Mouse (Mus musculus) naive thymus-derived CD4-positive, alpha-beta T cell, adult 2 months (primary cell): ENCODE results near the gene Dscam.

Experiments
- DNase-seq: peaks from one replicate; pipeline ENCODE4 v3.0.0-alpha.2; 2011; ENCODE audit warnings: low read depth

The Dscam gene

DNA sequence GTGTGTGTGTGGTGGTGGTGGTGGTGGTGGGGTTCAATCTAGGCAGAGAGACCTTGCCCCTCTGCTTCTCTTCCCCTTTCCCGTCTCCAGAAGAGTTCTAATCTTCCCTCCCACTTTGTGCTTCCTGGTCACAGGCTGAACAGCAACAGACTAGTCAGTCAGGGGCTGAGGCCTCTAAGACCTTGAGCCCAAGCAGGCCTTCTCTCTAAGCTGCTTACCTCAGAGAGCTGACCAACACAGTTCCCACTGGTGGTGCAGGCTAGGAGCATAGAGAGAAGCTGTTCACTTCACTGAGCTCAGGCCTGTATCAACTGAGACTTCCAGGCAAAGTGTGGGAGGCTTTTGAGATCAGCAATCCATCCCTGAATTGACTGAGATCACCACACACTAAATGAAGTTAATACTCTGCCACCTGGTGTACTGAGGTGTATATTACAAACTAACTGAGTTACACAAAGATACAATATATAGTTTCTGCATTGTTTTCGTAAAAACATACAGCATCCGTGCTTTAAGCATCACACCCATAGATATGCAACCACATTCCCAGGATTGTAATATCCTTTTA is 153.3 kb downstream of the Dscam start:
- DNase-seq, result no peak

DNA sequence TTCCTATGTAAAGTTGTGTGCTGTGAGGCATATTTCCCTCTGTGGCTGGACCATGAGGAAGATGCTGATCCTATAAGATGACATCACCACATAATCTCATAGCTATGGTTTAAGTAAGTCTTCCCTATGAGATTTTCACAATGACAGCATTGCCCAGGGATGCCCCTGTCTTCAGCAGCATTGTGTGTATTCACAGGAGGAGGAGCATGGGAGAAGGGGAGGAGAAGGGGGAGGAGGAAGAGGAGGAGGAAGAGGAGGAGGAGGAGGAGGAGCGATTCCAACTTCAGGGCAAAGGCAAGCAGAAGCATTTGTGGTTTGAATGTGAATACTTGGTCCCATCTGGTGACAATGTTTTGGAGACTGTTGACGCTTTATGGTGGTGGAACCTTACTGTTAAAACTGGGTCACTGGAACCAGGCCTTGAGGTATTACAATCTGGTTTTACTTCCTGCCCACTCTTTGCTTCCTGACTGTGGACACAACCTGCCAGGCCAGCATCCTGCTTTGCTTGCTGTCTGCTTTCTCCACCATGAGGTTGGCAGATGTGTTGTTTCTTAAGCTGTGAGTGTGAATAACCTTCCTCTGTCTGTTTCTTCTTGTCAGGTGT is 154.2 kb downstream of the Dscam start:
- DNase-seq, result no peak

DNA sequence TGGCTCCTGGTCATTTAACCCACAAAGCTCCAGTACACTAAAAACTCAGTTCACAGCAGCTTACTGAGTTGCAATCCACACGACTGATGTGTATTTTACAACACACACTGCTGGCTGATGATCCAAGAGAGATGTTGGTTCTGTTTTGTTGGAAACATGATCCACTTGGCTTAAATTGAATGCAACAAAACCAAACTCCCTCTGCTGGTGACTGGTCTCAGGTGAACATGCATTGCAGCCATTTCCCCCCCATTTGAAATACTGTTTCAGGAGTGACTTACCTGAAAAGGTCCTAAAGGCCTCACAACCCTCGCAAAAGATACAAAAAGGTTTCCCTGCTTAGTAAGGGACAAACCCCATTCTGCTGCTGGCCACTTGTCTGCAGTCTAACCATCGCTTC is 156.2 kb downstream of the Dscam start:
- DNase-seq, result no peak

DNA sequence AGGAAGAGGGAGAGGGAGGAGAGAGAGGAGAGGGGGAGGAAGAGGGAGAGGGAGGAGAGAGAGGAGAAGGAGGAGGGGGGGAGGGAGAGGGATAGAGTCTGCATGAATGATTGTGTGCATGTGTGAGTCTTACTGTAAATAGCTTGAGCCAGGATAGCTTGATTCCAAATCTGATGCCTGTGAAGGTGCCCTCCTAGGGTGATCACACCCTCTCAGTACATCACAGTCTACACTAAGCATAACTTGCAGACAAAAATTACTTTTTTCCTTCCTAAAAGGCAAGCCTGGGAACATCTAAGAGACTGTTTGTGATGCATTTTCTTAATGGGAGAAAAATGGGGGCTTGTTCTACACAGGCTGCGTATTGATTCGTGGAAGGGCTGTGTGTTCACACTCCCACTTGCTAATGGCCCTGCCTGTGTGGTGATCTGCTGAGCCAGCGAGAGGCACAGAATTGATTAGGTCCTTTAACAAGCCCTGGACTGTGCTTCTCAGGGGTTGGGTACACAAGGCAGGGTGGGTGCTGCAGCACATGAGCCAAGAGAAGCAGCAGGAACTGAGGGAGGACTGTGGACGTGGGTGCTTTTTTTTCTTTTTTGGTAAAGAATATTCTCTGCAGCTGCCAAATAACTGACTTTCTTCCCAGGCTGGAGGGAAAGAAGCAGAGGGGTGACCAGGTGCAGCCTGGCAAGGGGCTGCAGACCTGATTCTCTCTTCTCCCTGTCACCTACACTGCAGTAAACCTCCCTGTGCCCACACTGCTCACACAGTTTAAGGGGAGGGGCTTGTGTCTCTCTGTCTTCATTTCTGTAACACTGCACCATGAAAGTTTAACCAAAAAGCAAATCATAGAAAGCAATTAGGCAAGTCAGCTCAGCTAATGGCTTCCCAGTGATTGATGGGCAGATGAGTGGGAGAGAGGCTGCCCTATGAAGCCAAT is 161.2 kb downstream of the Dscam start:
- no peak for DNase-seq

DNA sequence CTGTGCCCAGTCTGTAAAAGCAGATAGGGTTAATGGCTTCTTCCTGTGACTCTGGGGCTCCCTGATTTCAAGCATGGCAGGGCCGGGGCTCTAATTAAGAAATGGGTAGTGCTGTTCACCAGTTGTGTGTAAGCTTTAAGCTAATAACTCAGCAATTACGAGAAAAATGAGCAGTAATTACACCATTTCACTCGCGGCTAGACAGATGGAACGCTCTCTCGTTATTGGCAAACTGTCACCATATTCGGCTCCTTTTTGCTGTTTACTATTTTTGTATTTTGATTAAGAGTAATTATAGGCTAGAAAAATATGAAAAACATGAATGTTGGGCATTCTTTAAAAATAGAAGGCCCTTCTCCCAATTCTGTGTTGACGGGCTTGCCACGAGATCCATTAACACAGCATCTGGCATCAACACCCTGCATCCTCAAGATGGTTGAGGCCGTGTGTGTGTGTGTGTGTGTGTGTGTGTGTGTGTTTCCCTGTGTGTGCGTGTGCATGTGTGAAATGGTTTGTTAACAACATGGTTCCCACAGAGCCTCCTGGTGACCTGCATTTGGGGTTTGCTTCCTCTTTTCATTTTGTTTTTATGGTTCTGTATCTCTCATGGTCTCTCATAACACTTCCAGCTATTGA is 162.5 kb downstream of the Dscam start:
- DNase-seq, result no peak

DNA sequence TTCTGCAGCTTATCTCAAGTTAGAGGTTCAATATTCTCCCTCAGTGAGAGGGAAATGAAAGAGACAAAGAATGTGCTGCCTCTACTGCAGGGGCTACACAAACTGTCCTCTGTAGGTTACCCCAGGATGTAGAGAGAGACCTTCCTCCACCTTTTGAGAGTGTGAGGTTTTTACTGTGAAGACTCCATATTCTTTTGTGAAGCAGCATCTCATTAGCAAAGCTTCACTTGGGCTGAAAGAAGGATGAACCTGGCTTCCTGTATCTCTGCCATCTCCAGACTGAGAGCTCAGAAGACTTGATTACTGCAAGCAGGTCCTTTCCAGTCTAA is 163.7 kb downstream of the Dscam start:
- no peak for DNase-seq

DNA sequence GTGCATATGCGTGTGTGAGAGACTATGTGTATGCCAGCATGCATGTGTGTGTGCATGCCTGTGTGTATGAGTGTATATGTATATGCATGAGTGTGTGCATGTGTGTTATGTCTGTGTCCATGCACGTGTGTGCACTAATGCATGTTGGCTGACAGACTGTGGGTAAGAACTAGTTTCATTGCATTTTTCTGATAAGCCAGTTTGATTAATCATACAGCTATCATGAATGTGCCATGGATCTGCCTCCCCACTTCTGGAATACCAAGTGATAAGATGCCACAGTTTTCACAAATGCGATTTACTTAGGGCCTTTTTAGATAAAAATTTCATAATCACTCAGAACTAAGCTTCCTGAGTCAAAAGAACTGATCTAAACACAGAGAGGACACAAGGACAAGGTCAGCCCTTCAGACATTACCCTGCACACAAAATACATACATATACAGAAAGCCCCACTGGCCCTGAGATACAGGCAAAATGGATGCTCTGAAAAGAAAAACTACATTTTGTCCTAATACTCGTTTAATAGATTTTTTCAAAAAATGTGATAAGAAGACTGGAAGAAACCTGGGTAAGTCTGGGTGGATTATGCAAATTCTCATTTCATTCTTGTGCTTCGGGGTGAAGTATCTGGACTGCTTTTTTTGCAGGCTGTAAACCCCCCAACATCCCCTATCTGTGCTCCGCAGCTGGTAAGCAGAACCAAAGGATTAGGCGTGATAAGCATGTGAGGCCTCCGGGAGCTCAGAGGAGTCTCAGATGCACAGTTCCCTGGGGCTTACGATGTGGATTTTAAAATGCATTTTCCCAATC is 164.3 kb downstream of the Dscam start:
- no peak for DNase-seq

DNA sequence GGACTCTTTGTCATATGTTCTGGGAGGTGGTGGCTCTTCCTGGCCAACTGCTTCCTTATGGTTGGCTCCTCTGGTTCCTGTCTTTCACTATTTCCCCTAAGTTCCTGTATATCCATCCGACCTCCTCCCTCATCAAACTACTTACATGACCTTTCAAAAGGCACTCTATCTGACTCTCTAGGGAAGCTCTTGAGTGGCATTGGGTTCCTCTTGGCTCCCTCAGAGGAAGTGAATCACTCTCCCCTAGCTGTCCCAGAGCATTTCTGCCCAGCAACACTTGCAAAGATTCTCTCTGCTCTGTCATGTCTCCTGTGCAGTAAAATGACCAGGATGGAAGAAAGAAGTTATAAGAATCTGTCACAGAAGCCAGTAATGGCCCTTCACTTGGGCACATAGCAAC is 166.6 kb downstream of the Dscam start:
- no peak for DNase-seq

DNA sequence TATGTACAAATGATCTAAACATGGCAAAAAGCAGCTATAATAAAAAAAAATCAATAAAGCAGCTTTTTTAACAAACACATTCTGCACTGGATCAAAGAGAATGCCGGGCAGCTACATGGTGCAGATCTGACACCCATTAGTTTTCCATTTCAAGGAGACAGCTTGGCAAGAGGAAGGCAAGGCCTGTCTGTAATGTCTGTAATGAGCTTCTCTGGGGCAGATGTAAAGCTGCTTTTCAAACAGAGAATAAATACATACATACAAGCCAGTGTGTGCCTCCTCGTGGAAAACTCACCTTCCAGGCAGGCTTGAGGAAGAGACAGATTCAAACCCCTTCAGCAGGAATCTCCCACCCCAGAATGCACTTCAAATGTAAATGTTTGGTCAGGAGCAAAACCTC is 167.7 kb downstream of the Dscam start:
- DNase-seq, result no peak

DNA sequence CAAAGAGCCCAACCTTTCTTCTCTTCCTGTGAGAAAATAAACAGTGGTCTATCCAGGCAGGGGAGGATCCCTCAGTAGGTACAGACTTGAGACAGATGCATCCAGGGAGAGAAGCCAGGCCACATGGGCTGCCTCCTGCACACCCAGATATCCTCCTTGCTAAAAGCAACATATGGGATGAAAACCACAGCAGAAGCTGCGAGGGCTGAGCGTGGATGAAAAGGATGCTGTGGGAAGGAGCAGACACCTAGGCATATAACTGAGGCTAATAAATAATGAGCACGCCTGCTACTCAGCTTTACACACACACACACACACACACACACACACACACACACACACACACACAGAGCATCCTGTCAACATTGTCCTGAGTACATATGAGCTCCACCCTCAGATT is 168.4 kb downstream of the Dscam start:
- no peak for DNase-seq

DNA sequence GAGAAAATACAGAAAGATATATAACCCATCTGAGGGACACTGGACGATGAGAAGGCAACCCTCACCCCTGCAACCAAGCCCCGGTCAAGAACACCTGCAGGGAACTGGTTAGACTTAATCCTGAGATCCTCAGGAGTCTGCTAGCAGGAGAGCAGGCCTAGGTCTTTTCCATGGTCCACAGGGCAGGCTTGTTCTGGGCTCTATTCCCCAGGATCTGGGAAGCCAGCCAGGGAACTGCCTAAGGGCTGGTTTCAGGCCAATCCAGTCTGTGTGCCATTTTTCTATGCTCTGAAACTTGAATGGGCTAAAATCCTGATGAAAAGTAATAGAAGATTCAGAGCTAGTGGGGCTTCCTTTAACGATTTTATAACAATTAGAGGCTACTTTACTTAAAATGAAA is 173.7 kb downstream of the Dscam start:
- no peak for DNase-seq

DNA sequence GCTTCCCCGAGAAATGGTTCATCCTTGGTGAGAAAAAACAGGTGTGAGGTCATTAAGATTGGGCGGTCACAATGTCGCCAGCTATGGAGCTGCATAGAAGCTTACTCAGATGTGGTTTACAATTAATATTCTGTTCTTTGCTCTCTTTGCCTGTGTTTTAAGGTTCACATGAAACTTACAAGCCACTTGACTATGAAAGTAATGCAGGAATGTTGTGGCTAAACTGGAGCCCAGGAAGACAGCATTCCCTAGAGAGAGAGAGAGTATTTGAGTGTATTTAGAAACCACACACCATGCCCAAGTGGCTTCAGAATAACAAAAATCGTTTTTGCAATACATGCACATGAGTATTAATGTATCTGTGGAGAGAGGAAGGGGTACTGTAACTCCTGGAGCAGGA is 174.7 kb downstream of the Dscam start:
- no peak for DNase-seq

DNA sequence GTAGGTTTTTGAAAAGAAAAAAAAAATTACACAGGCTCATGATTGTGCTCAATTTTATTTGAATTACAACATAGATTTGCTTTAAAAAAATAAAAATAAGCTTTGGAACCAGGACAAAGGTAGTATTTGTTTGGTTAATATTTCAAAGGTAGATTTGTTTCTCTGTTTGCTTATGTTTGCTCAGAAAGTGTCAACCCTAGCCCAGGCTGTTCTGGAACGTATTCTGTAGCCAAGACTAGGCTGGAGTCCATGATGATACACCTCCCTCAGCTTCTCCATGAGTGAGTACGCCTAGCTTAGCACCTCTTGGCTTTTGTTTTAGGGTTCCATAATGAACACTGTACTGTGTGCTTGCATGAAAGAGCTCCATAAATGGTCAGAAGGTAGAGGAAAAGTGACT is 183.2 kb downstream of the Dscam start:
- no peak for DNase-seq

DNA sequence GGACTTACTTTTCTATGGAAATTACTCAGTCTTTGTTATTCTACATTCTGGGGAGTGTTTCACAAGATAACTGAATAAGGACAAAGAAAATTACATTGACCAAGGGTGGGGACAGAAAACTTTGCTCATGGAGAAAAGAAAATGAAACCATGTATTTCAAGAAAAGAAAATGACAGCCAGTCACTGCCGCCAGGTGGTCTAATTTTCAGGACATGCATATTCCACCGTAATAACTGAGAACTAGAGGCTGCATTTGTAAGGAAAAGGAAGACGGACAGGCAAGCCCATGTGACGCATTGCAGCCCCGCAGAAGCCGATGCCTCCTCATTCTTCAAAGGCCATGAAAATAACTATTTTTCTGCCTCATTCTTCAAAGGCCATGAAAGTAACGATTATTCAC is 197.3 kb downstream of the Dscam start:
- DNase-seq, result no peak

DNA sequence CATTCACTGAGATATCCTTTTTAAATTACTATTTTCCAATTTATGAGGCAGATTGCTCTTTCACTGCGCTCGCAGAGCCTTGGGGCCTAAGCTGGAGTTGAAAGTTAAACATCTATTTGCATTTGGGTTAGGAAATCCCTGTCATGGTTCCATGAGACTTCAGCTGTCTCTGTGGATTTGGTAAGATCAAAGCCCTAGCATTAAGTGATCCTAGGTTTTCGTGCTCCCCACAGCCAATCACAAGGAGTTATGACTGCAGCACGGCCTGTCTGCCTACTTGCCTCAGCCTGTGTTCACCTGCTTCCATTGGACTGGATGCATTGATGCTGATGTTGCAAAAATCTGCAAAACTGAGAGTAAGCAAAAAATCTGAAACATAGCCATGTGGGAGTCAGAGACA is 198.8 kb downstream of the Dscam start:
- DNase-seq, result no peak

DNA sequence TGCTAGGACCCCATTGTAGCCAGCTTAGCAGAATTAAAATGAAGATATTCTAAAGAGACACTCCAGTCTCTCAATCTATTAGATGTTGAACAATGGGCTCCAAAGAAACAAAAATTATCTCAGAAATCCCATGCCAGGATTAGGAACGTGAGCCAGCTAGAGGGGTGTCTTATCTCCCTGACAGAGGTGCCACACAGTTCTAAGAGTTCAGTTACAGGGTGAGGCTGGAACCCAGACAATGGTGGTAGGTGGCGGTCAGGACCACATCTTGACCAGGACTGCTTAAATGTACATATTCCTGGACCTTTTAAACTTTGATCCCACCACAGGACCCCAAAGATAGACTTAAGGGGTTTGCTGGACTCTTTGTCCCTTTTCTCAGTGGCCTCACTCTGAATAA is 200.1 kb downstream of the Dscam start:
- DNase-seq, result no peak

DNA sequence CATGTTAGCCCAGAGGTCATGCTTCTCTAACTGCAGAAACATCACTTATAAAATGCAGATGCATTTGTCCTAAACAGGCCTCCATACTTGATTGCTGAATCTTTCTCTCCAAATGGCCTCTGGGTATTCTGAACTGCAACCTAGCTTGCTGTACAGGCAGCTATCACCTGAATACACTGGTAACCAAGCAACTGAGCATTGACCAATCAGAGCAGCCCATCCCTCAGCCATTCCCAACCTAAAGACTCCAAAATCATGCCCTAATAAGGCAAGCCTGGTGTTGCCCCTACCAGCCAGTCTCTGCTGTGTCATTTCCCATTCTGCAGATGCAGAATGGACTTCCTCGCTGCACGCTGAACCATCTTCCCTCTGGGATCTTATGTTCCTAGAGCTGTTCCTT is 200.9 kb downstream of the Dscam start:
- no peak for DNase-seq

DNA sequence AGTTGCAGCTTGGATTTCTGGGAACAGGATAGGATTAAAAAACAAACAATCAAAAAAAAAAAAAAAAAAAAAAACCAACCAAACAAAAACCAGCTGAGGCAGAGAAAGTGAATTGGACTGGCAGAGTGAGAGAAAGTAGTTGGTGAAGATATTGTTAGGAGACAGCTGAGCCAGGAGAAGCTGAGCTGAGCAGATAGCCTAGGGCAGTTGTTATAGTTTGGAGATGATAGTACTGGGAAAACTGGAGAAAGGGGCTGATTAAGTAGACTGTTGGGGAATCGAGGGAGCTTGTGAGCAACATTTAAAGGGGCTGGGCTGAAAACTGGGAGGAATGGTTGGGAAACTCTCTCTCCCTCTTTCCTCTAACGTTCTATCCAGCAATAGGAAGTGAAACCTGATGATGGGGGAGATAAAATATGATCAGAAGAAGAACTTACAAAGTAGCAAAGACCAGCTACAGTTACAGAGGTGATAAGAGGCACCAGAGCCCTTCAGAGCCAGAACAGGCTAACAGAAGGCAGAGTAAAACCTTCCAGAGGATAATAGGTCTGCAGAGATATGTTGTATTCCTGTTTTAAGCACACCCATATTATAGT is 201.6 kb downstream of the Dscam start:
- no peak for DNase-seq

DNA sequence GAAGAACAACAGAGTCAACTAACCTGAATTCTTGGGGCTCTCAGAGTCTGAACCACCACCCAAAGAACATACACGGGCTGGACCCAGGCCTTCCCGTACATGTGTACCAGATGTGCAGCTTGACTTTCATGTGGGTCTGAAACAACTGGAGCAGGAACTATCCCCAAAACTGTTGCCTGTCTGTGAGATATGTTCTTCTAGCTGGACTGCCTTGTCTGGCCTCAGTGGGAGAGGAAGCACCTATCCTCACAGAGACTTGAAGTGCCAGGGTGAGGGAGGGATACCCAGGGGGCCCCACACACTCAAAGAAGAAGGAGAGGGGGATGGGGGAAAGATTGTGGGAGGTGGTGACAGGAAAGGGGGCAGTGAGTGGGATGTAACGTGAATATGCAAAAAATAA is 210.9 kb downstream of the Dscam start:
- no peak for DNase-seq

DNA sequence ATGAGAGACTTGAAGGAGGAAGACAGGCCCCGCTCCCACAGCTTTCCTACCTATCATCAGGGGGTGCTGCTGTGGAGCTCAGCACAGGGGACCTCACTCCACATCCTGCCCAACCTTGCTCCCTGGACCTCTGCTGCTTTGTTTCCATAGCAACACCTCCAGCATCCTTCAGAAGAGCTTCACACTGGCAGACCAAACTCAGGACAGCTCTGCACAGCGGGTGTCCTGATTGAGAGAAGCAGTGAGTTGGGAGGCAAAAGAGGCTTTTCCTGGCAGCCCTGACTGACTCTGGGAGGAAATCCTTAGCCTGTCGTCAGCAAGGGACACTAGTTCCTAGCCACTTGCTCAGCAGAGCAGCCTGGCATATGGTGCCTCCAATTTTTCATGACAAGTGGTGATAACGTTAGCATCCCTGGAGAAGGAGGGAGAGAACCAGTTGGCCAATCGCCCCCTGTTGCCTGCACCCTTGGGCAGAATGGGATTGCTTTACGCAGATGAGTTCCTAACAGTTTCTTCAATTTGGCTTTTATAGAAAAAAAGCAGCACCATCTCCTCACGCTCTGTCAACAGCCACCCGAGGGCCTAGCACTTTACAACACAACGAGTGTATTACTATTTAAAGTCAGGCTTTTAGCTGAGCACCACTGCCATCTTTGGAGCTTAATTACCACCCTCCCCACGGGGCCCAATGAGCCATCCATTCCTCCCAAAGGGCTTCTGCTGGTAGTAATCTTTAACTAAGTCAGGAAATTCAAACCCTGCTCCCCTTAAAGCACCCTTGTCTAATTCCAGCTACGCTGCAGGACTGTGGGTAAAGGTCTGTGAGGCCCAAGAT is 224.9 kb downstream of the Dscam start:
- no peak for DNase-seq

DNA sequence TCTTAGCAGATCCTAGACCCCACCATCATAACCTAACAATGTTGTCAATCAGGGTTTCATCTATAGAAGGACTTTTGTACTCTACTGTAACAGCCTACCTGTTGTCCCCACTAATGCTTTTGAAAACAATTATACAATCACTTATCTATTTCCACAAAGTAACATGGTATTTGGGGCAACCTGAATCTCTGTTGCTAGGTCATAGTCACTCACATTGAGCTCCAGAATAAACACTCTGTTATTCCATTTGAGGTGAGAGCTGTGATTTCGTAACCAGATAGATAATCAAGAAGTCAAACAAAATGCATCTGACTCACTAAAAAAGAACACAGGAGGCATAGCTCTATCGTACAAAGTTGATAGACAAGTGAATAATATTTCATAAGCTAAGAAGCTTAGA is 226.9 kb downstream of the Dscam start:
- DNase-seq, result no peak
